Mouse (Mus musculus) G1E (cell line): Measurements from ENCODE around the gene Rpl39. TPM values are rescaled to one million over a fixed set of nuclear protein-coding genes. Genes with fewer than 3 reads are reported as not detected.
A peak's percentile ranks its signal among the peaks of the same experiment; 100 is the strongest.

Source experiments
- ATAC-seq: 2 replicates; pipeline ENCODE4 v1.8.0; 2016; ENCODE audit warnings: mild to moderate bottlenecking; ENCODE audit not compliant: insufficient number of reproducible peaks, poor library complexity, low FRiP score, severe bottlenecking; ENCODE audit errors: extremely low read depth
- DNase-seq: peaks from one replicate; pipeline ENCODE4 v3.0.0; 2012; ENCODE audit warnings: low spot score
- H3K27me3 ChIP-seq: 2 replicates; pipeline ENCODE4 v1.6.1; 2012; ENCODE audit warnings: mild to moderate bottlenecking, low read length, inconsistent platforms; ENCODE audit not compliant: insufficient read depth
- H3K36me3 ChIP-seq: replicated peaks from 2 replicates; pipeline ENCODE3; 2012; ENCODE audit warnings: mild to moderate bottlenecking, inconsistent platforms
- H3K4me1 ChIP-seq: 2 replicates; pipeline ENCODE4 v1.6.1; 2012; ENCODE audit warnings: low read depth, low read length, inconsistent platforms, mixed read lengths; ENCODE audit not compliant: insufficient read depth
- H3K4me3 ChIP-seq: 2 replicates; pipeline ENCODE4 v1.5.1; 2012; ENCODE audit warnings: low read depth, mild to moderate bottlenecking, inconsistent platforms, low read length, moderate library complexity, mixed read lengths
- H3K9me3 ChIP-seq: replicated peaks from 2 replicates; pipeline ENCODE4 v1.6.1; 2012; ENCODE audit warnings: inconsistent platforms
- CTCF ChIP-seq: IDR thresholded peaks from 2 replicates; pipeline ENCODE4 v1.5.1; 2012; ENCODE audit warnings: low read depth, low read length, inconsistent platforms, mixed read lengths
- GATA1 ChIP-seq: IDR thresholded peaks from 2 replicates; pipeline ENCODE4 v1.6.1; 2012; ENCODE audit warnings: borderline replicate concordance, low read length, inconsistent platforms, mixed read lengths
- GATA2 ChIP-seq: IDR thresholded peaks from 2 replicates; pipeline ENCODE4 v1.6.1; 2012; ENCODE audit warnings: low read depth, low read length, inconsistent platforms, borderline replicate concordance
- POLR2AphosphoS5 ChIP-seq: IDR thresholded peaks from 2 replicates; pipeline ENCODE4 v1.6.1; 2012; ENCODE audit warnings: low read depth, low read length, inconsistent platforms; ENCODE audit not compliant: insufficient replicate concordance
- TAL1 ChIP-seq: conservative IDR thresholded peaks from 2 replicates; pipeline ENCODE4 v1.6.1; 2012; ENCODE audit warnings: low read depth, low read length, inconsistent platforms, mixed read lengths
- polyA plus RNA-seq: library from polyadenylated mRNA; stranded (reverse); fragments of >175 nt; gene quantifications from 2 replicates; pipeline ENCODE4 v1.2.3, GENCODE M21; 2012
- total RNA-seq, 2 experiments: library from RNA; stranded (forward) in 1 of 2; stranded (reverse) in 1 of 2; fragments of 200-1000 nt in 1 of 2; fragments of >200 nt in 1 of 2; fragmentation: Nextera tagmentation in 1 of 2; gene quantifications; 2 replicates each; pipeline ENCODE4 v1.2.3; 2014 to 2017

The Rpl39 gene
- total and polyA plus RNA-seq, 3 experiments, result 381 to 3,274 (median 408) TPM

DNA sequence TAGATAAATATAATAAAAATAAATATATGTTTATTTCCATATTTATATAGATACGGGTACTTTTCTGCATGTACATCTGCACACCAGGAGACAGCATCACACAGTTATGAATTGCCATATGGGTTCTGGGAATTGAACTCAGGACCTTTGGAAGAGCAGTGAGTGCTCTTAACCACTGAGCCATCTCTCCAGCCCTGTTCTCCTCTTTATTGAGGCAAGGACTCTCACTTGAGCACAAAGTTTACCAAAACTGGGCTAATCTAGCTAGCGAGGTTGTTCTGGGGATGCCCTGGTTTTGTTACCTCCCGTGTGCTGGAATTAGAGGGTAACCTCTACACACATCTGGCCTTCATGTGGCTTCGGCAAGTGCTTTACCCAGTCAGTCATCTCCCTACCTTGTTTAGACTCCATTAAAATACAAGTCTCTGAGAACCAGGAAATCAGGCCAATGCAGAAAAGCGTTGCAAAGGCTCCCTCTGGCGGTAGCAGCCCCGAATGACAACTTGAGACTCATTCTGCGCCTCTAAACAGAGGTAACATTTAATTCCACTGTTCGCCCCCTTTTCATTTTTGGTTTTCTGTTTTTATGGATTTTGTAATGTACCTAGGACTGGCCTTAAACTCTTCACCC lies 10.8 kb downstream of the Rpl39 start:
- H3K9me3 ChIP-seq, result no peaks in the 10 kb centered on the region
- TF ChIP-seq GATA1 (no peak), CTCF (peak; percentile 64; the same call in 1 of the 2 replicates), POLR2AphosphoS5 (no peak), GATA2 (no peak)
- H3K36me3 ChIP-seq, result no peaks in the 10 kb centered on the region
- no peak for ATAC-seq
- DNase-seq, result no peak
- H3K27me3 ChIP-seq, result no peaks in the 10 kb centered on the region
- H3K4me3 ChIP-seq, result no peak overlapping the region
- peaks cover 6% of the 10 kb centered on the region for H3K4me1 ChIP-seq

DNA sequence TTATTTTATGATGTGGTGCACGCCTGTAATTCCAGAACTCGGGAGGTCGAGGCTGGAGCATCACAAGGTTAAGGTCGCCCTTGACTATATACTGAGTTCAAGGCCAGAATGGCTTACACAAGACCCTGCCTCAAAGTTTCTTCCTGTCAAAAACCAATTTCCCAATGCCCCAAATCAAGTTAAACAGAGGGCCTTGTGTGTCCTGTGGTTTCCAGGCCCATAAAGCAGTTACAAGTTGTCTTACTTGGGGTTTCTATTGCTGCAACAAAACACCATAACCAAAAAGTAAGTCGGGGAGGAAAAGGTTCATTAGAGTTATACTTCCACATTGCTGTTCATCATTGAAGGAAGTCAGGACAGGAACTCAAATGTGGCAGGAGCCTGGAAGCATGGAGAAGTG lies 16.4 kb downstream of the Rpl39 start:
- H3K4me3 ChIP-seq, result no peak overlapping the region
- no peak for TF ChIP-seq POLR2AphosphoS5
- TF ChIP-seq TAL1, result no peak
- TF ChIP-seq CTCF, result no peak
- TF ChIP-seq GATA2, result no peak
- no peak for TF ChIP-seq GATA1
- no peaks in the 10 kb centered on the region for H3K36me3 ChIP-seq
- ATAC-seq, result no peak
- 0 out of 2 replicates have a peak, but pooled peaks cover 2% of the 10 kb centered on the region for H3K27me3 ChIP-seq
- H3K9me3 ChIP-seq, result no peaks in the 10 kb centered on the region
- no peak for DNase-seq
- H3K4me1 ChIP-seq, result peaks cover 2% of the 10 kb centered on the region; the same call in 1 of the 2 replicates

DNA sequence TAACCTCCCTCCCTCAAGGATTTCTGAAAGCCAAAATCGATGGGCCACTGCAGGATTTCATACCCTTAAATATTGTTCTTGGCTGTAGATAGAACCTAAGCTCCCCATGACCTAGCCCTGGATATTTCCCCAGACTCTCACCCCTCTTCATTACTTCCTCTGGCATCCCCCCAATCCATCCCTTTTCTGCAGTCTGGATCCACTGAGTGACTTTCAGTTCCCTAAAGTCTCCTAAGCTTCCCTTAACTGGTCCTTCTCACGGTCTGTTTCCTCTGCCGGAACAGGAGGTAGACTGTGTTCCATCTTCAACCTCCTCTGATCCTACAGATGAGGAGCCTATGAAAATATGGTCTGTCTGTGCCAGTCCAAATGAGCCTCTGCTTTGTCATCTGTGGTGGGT lies 17.9 kb downstream of the Rpl39 start:
- TF ChIP-seq GATA2 (no peak), TAL1 (no peak), GATA1 (no peak), CTCF (no peak), POLR2AphosphoS5 (no peak)
- Histone ChIP-seq H3K4me3 (no peak overlapping the region), H3K9me3 (no peaks in the 10 kb centered on the region), H3K36me3 (no peaks in the 10 kb centered on the region), H3K27me3 (0 out of 2 replicates have a peak, but pooled peaks cover 4% of the 10 kb centered on the region), H3K4me1 (peaks cover 2% of the 10 kb centered on the region; the same call in 1 of the 2 replicates)
- no peak for ATAC-seq
- DNase-seq, result no peak

DNA sequence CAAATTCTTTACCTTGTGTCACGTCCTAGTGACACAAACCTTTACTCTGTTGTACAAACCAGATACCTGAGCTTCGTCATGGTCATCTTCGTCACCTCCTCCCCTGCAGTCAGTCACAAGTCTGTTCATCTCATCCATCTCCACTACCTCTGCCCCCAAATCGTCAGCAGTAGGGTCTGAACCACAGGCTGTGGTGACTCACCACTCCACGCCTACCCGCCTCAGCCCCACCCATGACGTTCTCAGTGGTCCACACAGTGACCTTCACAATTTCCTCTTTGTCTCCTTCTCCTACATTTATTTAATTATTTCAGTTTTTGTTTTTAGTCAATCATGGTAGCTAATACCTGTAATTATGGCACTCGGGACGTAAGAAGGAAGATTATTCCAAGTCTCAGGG lies 21.3 kb downstream of the Rpl39 start:
- ATAC-seq (no peak), DNase-seq (no peak)
- Histone ChIP-seq H3K4me3 (no peak overlapping the region), H3K27me3 (0 out of 2 replicates have a peak, but pooled peaks cover 4% of the 10 kb centered on the region), H3K36me3 (no peaks in the 10 kb centered on the region), H3K9me3 (no peaks in the 10 kb centered on the region), H3K4me1 (peaks cover 2% of the 10 kb centered on the region; the same call in 1 of the 2 replicates)
- TF ChIP-seq TAL1 (no peak), CTCF (no peak), GATA1 (no peak), GATA2 (no peak), POLR2AphosphoS5 (no peak)

DNA sequence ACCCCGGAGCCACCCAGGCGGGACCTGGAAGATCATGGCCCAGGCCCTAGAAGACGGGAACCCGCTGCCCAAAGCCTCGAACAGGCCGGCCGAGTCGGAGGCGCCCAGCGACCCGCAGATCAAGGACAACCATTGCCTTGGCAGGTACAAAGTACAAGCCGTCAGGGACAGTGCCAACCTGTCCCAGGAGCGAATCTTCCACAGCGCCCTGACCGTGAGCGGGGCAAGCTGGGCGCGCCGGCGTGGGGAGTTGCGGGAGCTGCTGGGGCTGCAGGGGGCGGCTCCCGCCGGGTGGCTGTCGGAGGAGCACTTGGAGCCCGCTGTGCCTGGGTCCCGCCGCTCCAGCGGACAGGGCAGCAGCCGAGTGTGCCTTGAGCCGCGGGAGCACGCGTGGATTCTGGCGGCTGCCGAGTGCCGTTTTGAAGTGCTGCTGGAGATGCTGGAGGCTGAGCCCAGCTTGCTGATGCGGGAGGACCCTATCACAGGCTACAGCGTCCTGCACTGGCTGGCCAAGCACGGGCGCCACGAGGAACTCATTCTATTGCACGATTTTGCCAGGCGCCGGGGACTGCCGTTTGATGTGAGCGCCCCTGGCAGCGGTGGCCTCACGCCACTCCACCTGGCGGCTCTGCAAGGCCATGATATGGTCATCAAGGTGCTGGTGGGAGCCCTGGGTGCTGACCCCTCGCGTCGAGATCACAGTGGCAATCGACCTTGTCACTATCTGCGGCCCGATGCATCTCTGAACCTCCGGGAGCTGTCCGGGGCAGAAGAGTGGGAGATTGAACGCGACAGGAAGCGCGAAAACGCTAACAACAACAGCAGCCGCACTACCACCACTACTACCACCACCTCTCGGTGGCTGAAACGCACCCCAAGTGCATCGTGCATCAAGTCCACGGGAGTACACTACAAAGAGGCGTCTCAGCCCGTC lies 36.0 kb downstream of the Rpl39 start:
- H3K9me3 ChIP-seq, result no peaks in the 10 kb centered on the region
- no peak for ATAC-seq
- no peak for TF ChIP-seq TAL1
- TF ChIP-seq POLR2AphosphoS5, result no peak
- no peak for TF ChIP-seq GATA2
- no peak for TF ChIP-seq GATA1
- no peak for TF ChIP-seq CTCF
- no peak for DNase-seq
- no peaks in the 10 kb centered on the region for H3K4me1 ChIP-seq
- H3K27me3 ChIP-seq, result peaks cover 31% of the 10 kb centered on the region
- H3K4me3 ChIP-seq, result no peak overlapping the region
- H3K36me3 ChIP-seq, result no peaks in the 10 kb centered on the region
